Mouse (Mus musculus) heart, postnatal 0 days (tissue): ENCODE data around the gene Esrra. TPM values are rescaled to one million over a fixed set of nuclear protein-coding genes. Genes with fewer than 3 reads are reported as not detected.
A peak's percentile ranks its signal among the peaks of the same experiment; 100 is the strongest.
"Not testable (repeated sequence)": the region's sequence is repeated elsewhere in the genome, so short reads cannot be mapped to it uniquely, and the experiment has no call there.

Experiments
- ATAC-seq: fragments of 200-750 bp; cut with Nextera tagmentation; 2 replicates; pipeline ENCODE4 v1.8.0; 2017; ENCODE audit warnings: low read depth, moderate number of reproducible peaks, moderate library complexity; ENCODE audit not compliant: insufficient read depth
- DNase-seq: peaks from one replicate; pipeline ENCODE4 v3.0.0-alpha.2; 2016; ENCODE audit warnings: low spot score
- H3K27ac ChIP-seq: fragments of 300-500 bp; sonication (generic); 2 replicates; pipeline ENCODE4 v1.5.1; 2014; ENCODE audit warnings: low read depth, mild to moderate bottlenecking
- H3K27me3 ChIP-seq: fragments of 300-500 bp; sonication (generic); 2 replicates; pipeline ENCODE4 v1.6.1; 2014; ENCODE audit warnings: low read length, mixed read lengths; ENCODE audit not compliant: control insufficient read depth, insufficient read depth
- H3K36me3 ChIP-seq: fragments of 300-500 bp; sonication (generic); replicated peaks from 2 replicates; pipeline ENCODE4 v1.6.1; 2014; ENCODE audit warnings: low read length, mixed read lengths; ENCODE audit not compliant: control insufficient read depth, insufficient read depth
- H3K4me1 ChIP-seq: fragments of 300-500 bp; sonication (generic); 2 replicates; pipeline ENCODE4 v1.6.1; 2014; ENCODE audit warnings: antibody characterized with exemption; ENCODE audit not compliant: control insufficient read depth, insufficient read depth
- H3K4me2 ChIP-seq: fragments of 300-500 bp; sonication (generic); 2 replicates; pipeline ENCODE4 v1.6.1; 2014; ENCODE audit warnings: low read depth, mild to moderate bottlenecking, low read length, moderate library complexity
- H3K4me3 ChIP-seq: fragments of 300-500 bp; sonication (generic); 2 replicates; pipeline ENCODE4 v1.5.1; 2014; ENCODE audit warnings: low read depth, low read length
- H3K9ac ChIP-seq: fragments of 300-500 bp; sonication (generic); replicated peaks from 2 replicates; pipeline ENCODE4 v1.6.1; 2014; ENCODE audit warnings: low read depth, low read length, mixed read lengths
- H3K9me3 ChIP-seq: fragments of 300-500 bp; sonication (generic); replicated peaks from 2 replicates; pipeline ENCODE4 v1.6.1; 2016; ENCODE audit warnings: low read length; ENCODE audit not compliant: control insufficient read depth
- CTCF ChIP-seq: IDR thresholded peaks from 2 replicates; pipeline ENCODE4 v1.5.1; 2016; ENCODE audit warnings: antibody characterized with exemption, control low read depth, low read depth
- EP300 ChIP-seq: IDR thresholded peaks from 2 replicates; pipeline ENCODE4 v1.6.1; 2016; ENCODE audit warnings: antibody characterized with exemption, low read depth
- WGBS: fragments of 180-500 bp; shearing (Covaris S2); extraction: QIAGEN DNeasy Blood & Tissue Kit; methylation state at CpG from one replicate; pipeline ENCODE4 v1.1.7; 2014; 5-methylcytosine and 5-hydroxymethylcytosine counted together
- polyA plus RNA-seq: library from polyadenylated mRNA; unstranded; fragments of >200 nt; fragmentation: Nextera tagmentation; extraction: Ambion mirVana; gene quantifications from 2 replicates; pipeline ENCODE4 v1.2.1, GENCODE M21; 2015
- total RNA-seq: library from RNA; depleted of rRNA; stranded (reverse); fragments of >200 nt; gene quantifications from 2 replicates; pipeline ENCODE4 v1.2.3, GENCODE M21; 2014; ENCODE audit warnings: low replicate concordance

The Esrra gene
- total and polyA plus RNA-seq, 2 experiments from 2014 or later, result 51.7 to 189 TPM

- no peak overlapping the region for H3K4me3 ChIP-seq
- no peak for TF ChIP-seq CTCF
- no peak for TF ChIP-seq EP300
- DNase-seq (no peak), ATAC-seq (no peak)
- H3K27ac ChIP-seq, result no peak overlapping the region
- H3K4me2 ChIP-seq, result no peak overlapping the region
- H3K9me3 ChIP-seq, result no peaks in the 10 kb centered on the region
- H3K9ac ChIP-seq, result no peak overlapping the region
- WGBS, result 77% methylated on average over 6 of the region's 6 CpGs
- H3K4me1 ChIP-seq, result peaks cover 7% of the 10 kb centered on the region
- H3K36me3 ChIP-seq, result peaks cover 30% of the 10 kb centered on the region
- no peaks in the 10 kb centered on the region for H3K27me3 ChIP-seq
Measured at GRCm38 (mm10) chr19:6913036-6913435, 8.6 kb downstream of the Esrra start.

- H3K4me1 ChIP-seq, result peaks cover 12% of the 10 kb centered on the region
- TF ChIP-seq CTCF (no peak), EP300 (no peak)
- peaks cover 30% of the 10 kb centered on the region for H3K36me3 ChIP-seq
- no peak overlapping the region for H3K4me2 ChIP-seq
- no peaks in the 10 kb centered on the region for H3K27me3 ChIP-seq
- DNase-seq (no peak), ATAC-seq (no peak)
- H3K9me3 ChIP-seq, result no peaks in the 10 kb centered on the region
- H3K9ac ChIP-seq, result no peak overlapping the region
- no peak overlapping the region for H3K27ac ChIP-seq
- WGBS, result 92% methylated on average over 15 of the region's 15 CpGs
- no peak overlapping the region for H3K4me3 ChIP-seq
Measured at GRCm38 (mm10) chr19:6912205-6912970, 9.2 kb downstream of the Esrra start.

- H3K4me1 ChIP-seq, result peaks cover 12% of the 10 kb centered on the region
- DNase-seq (no peak), ATAC-seq (no peak)
- no peak overlapping the region for H3K27ac ChIP-seq
- H3K9ac ChIP-seq, result no peak overlapping the region
- H3K36me3 ChIP-seq, result peaks cover 38% of the 10 kb centered on the region
- TF ChIP-seq CTCF (no peak), EP300 (no peak)
- WGBS, result 77% methylated on average over 19 of the region's 19 CpGs
- H3K27me3 ChIP-seq, result no peaks in the 10 kb centered on the region
- H3K4me2 ChIP-seq, result peak overlapping the region; percentile 73; the same call in 1 of the 2 replicates
- H3K9me3 ChIP-seq, result no peaks in the 10 kb centered on the region
- H3K4me3 ChIP-seq, result no peak overlapping the region
Measured at GRCm38 (mm10) chr19:6911101-6912074, 10.2 kb downstream of the Esrra start.

GRCm38 (mm10) chr19:6910306-6910705 is 11.3 kb downstream of the Esrra start:
- WGBS, result 1% methylated on average over 29 of the region's 30 CpGs
- peak overlapping the region; percentile 73 for H3K4me2 ChIP-seq
- H3K36me3 ChIP-seq, result peaks cover 48% of the 10 kb centered on the region
- H3K9ac ChIP-seq, result peak overlapping the region; percentile 66
- peaks cover 12% of the 10 kb centered on the region for H3K4me1 ChIP-seq
- peak overlapping the region; percentile 99 for H3K27ac ChIP-seq
- peak overlapping the region; percentile 71 for H3K4me3 ChIP-seq
- H3K9me3 ChIP-seq, DNase-seq, H3K27me3 ChIP-seq: not testable (repeated sequence)
- ATAC-seq, result peak; percentile 15

GRCm38 (mm10) chr19:6909507-6910289 is 11.9 kb downstream of the Esrra start, which contains the start of the genes Trmt112 and Prdx5:
Gene Trmt112 (plus strand): TSS chr19:6909698.
Gene Prdx5 (minus strand): TSS chr19:6910106.
- Histone ChIP-seq H3K4me3 (peak within 1 kb of the TSS; percentile 71), H3K36me3 (peaks cover 54% of the 10 kb centered on the region), H3K27ac (peak within 1 kb of the TSS; percentile 99), H3K9ac (peak within 1 kb of the TSS; percentile 66), H3K9me3 (no peaks in the 10 kb centered on the region), H3K4me1 (peaks cover 12% of the 10 kb centered on the region), H3K27me3 (no peaks in the 10 kb centered on the region), H3K4me2 (peak within 1 kb of the TSS; percentile 73)
- under 1% methylated on average over 65 of the region's 65 CpGs for WGBS
- ATAC-seq (peak; percentile 90), DNase-seq (peak; percentile 95)
- TF ChIP-seq EP300 (peak; percentile 84), CTCF (peak; percentile 22)
